Mouse (Mus musculus) frontal cortex, postnatal 36 days (tissue): ENCODE data around the gene Gch1.
A peak's percentile ranks its signal among the peaks of the same experiment; 100 is the strongest.

Experiments
- DNase-seq, 2 experiments: peaks; one replicate each; pipeline ENCODE4 v3.0.0; 2022; ENCODE audit warnings: low spot score in 2 of 2

The Gch1 gene

GRCm38 (mm10) chr14:47206601-47207000 lies 17.4 kb upstream of the Gch1 start:
- no peak for DNase-seq

GRCm38 (mm10) chr14:47205270-47205972 lies 16.2 kb upstream of the Gch1 start:
- DNase-seq, result no peak

- no peak for DNase-seq
Observed at GRCm38 (mm10) chr14:47197340-47197739, 8.1 kb upstream of the Gch1 start.

GRCm38 (mm10) chr14:47196711-47197110 lies 7.5 kb upstream of the Gch1 start:
- no peak for DNase-seq

GRCm38 (mm10) chr14:47194096-47194495 lies 4.9 kb upstream of the Gch1 start:
- no peak for DNase-seq

GRCm38 (mm10) chr14:47193506-47193905 lies 4.3 kb upstream of the Gch1 start:
- DNase-seq, result no peak

- no peak for DNase-seq
Observed at GRCm38 (mm10) chr14:47191861-47192260, 2.6 kb upstream of the Gch1 start.

- no peak for DNase-seq
Observed at GRCm38 (mm10) chr14:47190626-47191025, 1.4 kb upstream of the Gch1 start.

- no peak for DNase-seq
Observed at GRCm38 (mm10) chr14:47189635-47189955, 382 bp upstream of the Gch1 start.

- DNase-seq, result no peak
Observed at GRCm38 (mm10) chr14:47188475-47188847, 752 bp downstream of the Gch1 start.

- DNase-seq, result no peak
Observed at GRCm38 (mm10) chr14:47187666-47188360, 1.4 kb downstream of the Gch1 start.

- no peak for DNase-seq
Observed at GRCm38 (mm10) chr14:47187261-47187660, 2.0 kb downstream of the Gch1 start.

- no peak for DNase-seq
Observed at GRCm38 (mm10) chr14:47186561-47186960, 2.7 kb downstream of the Gch1 start.

GRCm38 (mm10) chr14:47181497-47182290 lies 7.5 kb downstream of the Gch1 start:
- DNase-seq, result peak; percentile 21 to 60

GRCm38 (mm10) chr14:47178851-47179250 lies 10.4 kb downstream of the Gch1 start:
- no peak for DNase-seq

- DNase-seq, result peak; percentile 13 to 36
Observed at GRCm38 (mm10) chr14:47177846-47178414, 11.3 kb downstream of the Gch1 start.

- no peak for DNase-seq
Observed at GRCm38 (mm10) chr14:47176226-47176625, 13.0 kb downstream of the Gch1 start.

GRCm38 (mm10) chr14:47175136-47175535 lies 14.1 kb downstream of the Gch1 start:
- no peak for DNase-seq

- DNase-seq, result no peak
Observed at GRCm38 (mm10) chr14:47172073-47172472, 17.1 kb downstream of the Gch1 start.

GRCm38 (mm10) chr14:47170499-47171109 lies 18.6 kb downstream of the Gch1 start:
- no peak for DNase-seq

GRCm38 (mm10) chr14:47169677-47170410 lies 19.4 kb downstream of the Gch1 start:
- no peak for DNase-seq
